Mouse (Mus musculus): Measurements from ENCODE around the gene Rps16.

- TF ChIP-seq SRF (IDR thresholded peaks at IDR 0.05; ENCODE audit: control insufficient read depth, insufficient read length, low read depth) (no peak), POLR2A (IDR thresholded peaks at IDR 0.05; ENCODE audit: insufficient read length, low read depth) (no peak), MAX (IDR thresholded peaks at IDR 0.05; ENCODE audit: low read depth) (no peak), E2F4 (IDR thresholded peaks at IDR 0.05; ENCODE audit: insufficient read depth) (no peak), USF1 (IDR thresholded peaks at IDR 0.05; ENCODE audit: low read depth) (no peak), TCF12 (IDR thresholded peaks at IDR 0.05; ENCODE audit: insufficient read depth, poor library complexity, severe bottlenecking) (no peak), POLR2AphosphoS2 (IDR thresholded peaks at IDR 0.05; ENCODE audit: insufficient read length, low read depth) (no peak), MYOG (IDR thresholded peaks at IDR 0.05; ENCODE audit: control insufficient read depth in 1 of 3, insufficient read depth in 1 of 3, insufficient read length in 2 of 3, low read depth in 2 of 3) (peak in 1 of 3 experiments; percentile 32), CEBPB (IDR thresholded peaks at IDR 0.05; ENCODE audit: insufficient read depth, poor library complexity, severe bottlenecking) (no peak), MYOD1 (IDR thresholded peaks at IDR 0.05; ENCODE audit: control insufficient read depth in 1 of 3, insufficient read length in 2 of 3, low read depth in 2 of 3) (no peak)
Observed at GRCm38 (mm10) chr7:28362441-28363060, 12.1 kb downstream of the Rps16 start.
